Mouse (Mus musculus) yolk sac, embryonic 10.5 days (tissue): ENCODE measurements around the gene Large1.
A peak's percentile ranks its signal among the peaks of the same experiment; 100 is the strongest.
"Not testable (repeated sequence)": the region's sequence is repeated elsewhere in the genome, so short reads cannot be mapped to it uniquely, and the experiment has no call there.

Source experiments
- DNase-seq: peaks from one replicate; pipeline ENCODE4 v3.0.0-alpha.2; 2017; ENCODE audit warnings: low spot score

Large1 gene

GRCm38 (mm10) chr8:73172661-73173060 lies 180.7 kb downstream of the Large1 start:
- DNase-seq = no peak

GRCm38 (mm10) chr8:73161994-73162393 lies 191.3 kb downstream of the Large1 start:
- DNase-seq = no peak

GRCm38 (mm10) chr8:73161564-73161963 lies 191.8 kb downstream of the Large1 start:
- DNase-seq = no peak

GRCm38 (mm10) chr8:73160945-73161344 lies 192.4 kb downstream of the Large1 start:
- DNase-seq = no peak

GRCm38 (mm10) chr8:73147236-73147635 lies 206.1 kb downstream of the Large1 start:
- no peak for DNase-seq

- DNase-seq = no peak
These were observed 210.5 kb downstream of the Large1 start for GRCm38 (mm10) chr8:73142660-73143395.

- DNase-seq = no peak
These were observed 217.9 kb downstream of the Large1 start for GRCm38 (mm10) chr8:73135397-73135796.

GRCm38 (mm10) chr8:73132080-73132479 lies 221.3 kb downstream of the Large1 start:
- no peak for DNase-seq

GRCm38 (mm10) chr8:73123864-73124499 lies 229.4 kb downstream of the Large1 start:
- peak; percentile 27 for DNase-seq

GRCm38 (mm10) chr8:73112332-73112895 lies 240.9 kb downstream of the Large1 start:
- no peak for DNase-seq

GRCm38 (mm10) chr8:73104089-73104488 lies 249.3 kb downstream of the Large1 start:
- DNase-seq = no peak

- no peak for DNase-seq
These were observed 252.3 kb downstream of the Large1 start for GRCm38 (mm10) chr8:73101069-73101468.

GRCm38 (mm10) chr8:73100607-73101006 lies 252.7 kb downstream of the Large1 start:
- DNase-seq = peak; percentile 66

- DNase-seq = no peak
These were observed 253.8 kb downstream of the Large1 start for GRCm38 (mm10) chr8:73099542-73099941.

GRCm38 (mm10) chr8:73096952-73097351 lies 256.4 kb downstream of the Large1 start:
- no peak for DNase-seq

- not testable (repeated sequence) for DNase-seq
These were observed 275.6 kb downstream of the Large1 start for GRCm38 (mm10) chr8:73077746-73078145.

- DNase-seq = no peak
These were observed 291.9 kb downstream of the Large1 start for GRCm38 (mm10) chr8:73061410-73061809.

- no peak for DNase-seq
These were observed 298.6 kb downstream of the Large1 start for GRCm38 (mm10) chr8:73054726-73055125.

- DNase-seq = no peak
These were observed 299.5 kb downstream of the Large1 start for GRCm38 (mm10) chr8:73053878-73054277.

- DNase-seq = no peak
These were observed 300.9 kb downstream of the Large1 start for GRCm38 (mm10) chr8:73052414-73052813.

- no peak for DNase-seq
These were observed 305.2 kb downstream of the Large1 start for GRCm38 (mm10) chr8:73048136-73048535.

- DNase-seq = no peak
These were observed 323.6 kb downstream of the Large1 start for GRCm38 (mm10) chr8:73029787-73030186.

GRCm38 (mm10) chr8:73018241-73018640 lies 335.1 kb downstream of the Large1 start:
- DNase-seq = no peak
